Mouse (Mus musculus): ENCODE measurements around the gene Zfp512. TPM values are rescaled to one million over a fixed set of nuclear protein-coding genes. Genes with fewer than 3 reads are reported as not detected.
"Not testable (repeated sequence)": the region's sequence is repeated elsewhere in the genome, so short reads cannot be mapped to it uniquely, and the experiment has no call there.

Zfp512 gene
- total RNA-seq, 2 experiments from 2014 or later = 5.0 to 16.1 TPM

DNA sequence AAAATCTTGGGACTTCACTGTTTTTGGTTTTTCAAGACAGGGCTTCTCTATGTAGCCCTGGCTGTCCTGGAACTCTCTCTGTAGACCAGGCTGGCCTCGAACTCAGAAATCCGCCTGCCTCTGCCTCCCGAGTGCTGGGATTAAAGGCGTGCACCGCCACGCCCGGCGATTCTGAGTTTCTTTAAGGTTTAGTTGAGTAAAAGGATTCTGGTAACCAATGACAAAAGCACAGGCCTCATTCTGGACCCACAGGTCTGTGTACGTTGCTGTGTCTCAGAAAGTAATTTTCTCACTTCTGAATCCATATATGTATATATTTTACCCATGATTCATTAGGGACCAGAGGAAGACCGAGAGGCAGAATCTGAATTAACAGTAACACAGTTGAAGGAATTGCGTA lies 75.5 kb downstream of the Zfp512 start, which contains the start of gene Supt7l:
Gene Supt7l (minus strand): TSS at position 101 of the 400 bp plus-strand sequence.
- not testable (repeated sequence) for ATAC-seq (replicated peaks; ENCODE audit: low FRiP score, poor library complexity, severe bottlenecking)

DNA sequence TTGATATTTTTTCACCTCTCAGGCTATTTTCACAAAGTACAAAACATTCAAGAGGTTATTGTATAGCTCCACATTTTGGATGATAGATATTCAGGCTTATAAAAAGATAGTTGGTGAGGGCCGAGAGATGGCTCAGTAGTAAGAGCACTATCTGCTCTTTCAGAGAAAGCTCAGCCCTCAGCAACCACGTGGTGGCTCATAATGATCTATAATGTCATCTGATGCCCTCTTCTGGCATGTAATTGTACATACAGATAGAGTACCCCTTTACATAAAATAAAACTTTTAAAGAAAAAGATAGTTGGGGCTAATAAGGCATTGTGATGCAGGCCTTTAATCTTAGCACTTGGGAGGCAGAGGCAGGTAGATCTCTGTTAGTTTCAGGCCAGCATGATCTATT lies 76.3 kb downstream of the Zfp512 start:
- ATAC-seq (replicated peaks; ENCODE audit: low FRiP score, poor library complexity, severe bottlenecking) = no peak

Other genes with a start within 250 kb of the Zfp512 start
- gene Ppm1g, start 231.7 kb upstream of the Zfp512 start, total RNA-seq (2015; ENCODE audit: low replicate concordance) = 35.4 and 46.4 TPM in 2 replicates
- 67.5 and 132 TPM in 2 replicates for gene Ppm1g, start 231.7 kb upstream of the Zfp512 start, total RNA-seq (2017; ENCODE audit: low replicate concordance)
- gene Nrbp1, start 211.6 kb upstream of the Zfp512 start, total RNA-seq (2015; ENCODE audit: low replicate concordance) = 20.1 and 31.5 TPM in 2 replicates
- 23.0 and 28.1 TPM in 2 replicates for gene Nrbp1, start 211.6 kb upstream of the Zfp512 start, total RNA-seq (2017; ENCODE audit: low replicate concordance)
- gene Gm9970, start 211.2 kb upstream of the Zfp512 start, total RNA-seq (2015; ENCODE audit: low replicate concordance) = not detected in 2 replicates
- not detected in 2 replicates for gene Gm9970, start 211.2 kb upstream of the Zfp512 start, total RNA-seq (2017; ENCODE audit: low replicate concordance)
- gene Krtcap3, start 200.7 kb upstream of the Zfp512 start, total RNA-seq (2015; ENCODE audit: low replicate concordance) = 1.5 TPM in 1 of 2 replicates, not detected in the other
- 4.0 and 4.6 TPM in 2 replicates for gene Krtcap3, start 200.7 kb upstream of the Zfp512 start, total RNA-seq (2017; ENCODE audit: low replicate concordance)
- gene Ift172, start 161.3 kb upstream of the Zfp512 start, total RNA-seq (2015; ENCODE audit: low replicate concordance) = 0.58 and 3.1 TPM in 2 replicates
- gene Ift172, start 161.3 kb upstream of the Zfp512 start, total RNA-seq (2017; ENCODE audit: low replicate concordance) = 5.6 and 7.9 TPM in 2 replicates
- not detected in 2 replicates for gene Fndc4, start 156.4 kb upstream of the Zfp512 start, total RNA-seq (2015; ENCODE audit: low replicate concordance)
- gene Fndc4, start 156.4 kb upstream of the Zfp512 start, total RNA-seq (2017; ENCODE audit: low replicate concordance) = 0.34 TPM in 1 of 2 replicates, not detected in the other
- not detected in 2 replicates for gene Gckr, start 155.0 kb upstream of the Zfp512 start, total RNA-seq (2015; ENCODE audit: low replicate concordance)
- gene Gckr, start 155.0 kb upstream of the Zfp512 start, total RNA-seq (2017; ENCODE audit: low replicate concordance) = not detected in 2 replicates
- gene 4930548H24Rik, start 33.3 kb downstream of the Zfp512 start, total RNA-seq (2015; ENCODE audit: low replicate concordance) = not detected in 2 replicates
- 0.17 and 1.1 TPM in 2 replicates for gene 4930548H24Rik, start 33.3 kb downstream of the Zfp512 start, total RNA-seq (2017; ENCODE audit: low replicate concordance)
- gene Gpn1, start 42.3 kb downstream of the Zfp512 start, total RNA-seq (2015; ENCODE audit: low replicate concordance) = 4.0 and 6.9 TPM in 2 replicates
- gene Gpn1, start 42.3 kb downstream of the Zfp512 start, total RNA-seq (2017; ENCODE audit: low replicate concordance) = 4.0 and 4.3 TPM in 2 replicates
- gene Slc4a1ap, start 74.6 kb downstream of the Zfp512 start, total RNA-seq (2015; ENCODE audit: low replicate concordance) = 27.2 and 58.6 TPM in 2 replicates
- 34.2 and 58.8 TPM in 2 replicates for gene Slc4a1ap, start 74.6 kb downstream of the Zfp512 start, total RNA-seq (2017; ENCODE audit: low replicate concordance)
- 11.5 and 13.3 TPM in 2 replicates for gene Supt7l, start 75.4 kb downstream of the Zfp512 start, total RNA-seq (2015; ENCODE audit: low replicate concordance)
- 17.8 and 20.8 TPM in 2 replicates for gene Supt7l, start 75.4 kb downstream of the Zfp512 start, total RNA-seq (2017; ENCODE audit: low replicate concordance)
- gene Mrpl33, start 144.5 kb downstream of the Zfp512 start, total RNA-seq (2015; ENCODE audit: low replicate concordance) = 101 TPM in 2 replicates
- 42.5 and 55.5 TPM in 2 replicates for gene Mrpl33, start 144.5 kb downstream of the Zfp512 start, total RNA-seq (2017; ENCODE audit: low replicate concordance)
- gene Rbks, start 245.2 kb downstream of the Zfp512 start, total RNA-seq (2015; ENCODE audit: low replicate concordance) = 9.4 TPM in 1 of 2 replicates, not detected in the other
- gene Rbks, start 245.2 kb downstream of the Zfp512 start, total RNA-seq (2017; ENCODE audit: low replicate concordance) = 2.9 and 7.2 TPM in 2 replicates
- 46.6 and 83.2 TPM in 2 replicates for gene Babam2, start 245.3 kb downstream of the Zfp512 start, total RNA-seq (2015; ENCODE audit: low replicate concordance)
- 15.5 and 15.8 TPM in 2 replicates for gene Babam2, start 245.3 kb downstream of the Zfp512 start, total RNA-seq (2017; ENCODE audit: low replicate concordance)